Mouse (Mus musculus) T-helper 1 cell (primary cell): ENCODE data around the gene Fam19a1.

ENCODE experiments used
- in situ Hi-C: fragments of 300-600 bp; cut with MboI, MseI; formaldehyde crosslinking; loops from one replicate; pipeline ENCODE4 v1.15.1; 2025; ENCODE audit warnings: high pct_unique_total_duplicates

Gene Fam19a1

DNA sequence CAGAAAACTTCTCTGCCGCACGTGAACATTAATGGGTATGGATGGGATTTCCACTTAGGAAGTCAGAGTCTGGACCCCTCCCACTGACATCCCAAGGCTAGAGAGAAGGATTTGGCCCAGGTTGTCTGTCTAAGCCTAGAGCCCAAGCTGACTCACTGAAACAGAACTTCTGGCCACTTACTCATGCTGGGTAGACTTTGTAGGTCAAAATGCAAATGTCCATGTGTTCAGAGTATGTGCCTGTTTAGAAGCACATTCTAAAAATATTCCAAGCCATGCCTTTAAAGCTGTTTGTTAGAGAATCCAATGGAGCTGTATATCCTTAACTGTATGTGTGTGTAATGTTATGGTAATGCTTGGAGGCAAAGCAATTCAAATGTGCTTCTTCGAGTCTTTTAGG is 145.7 kb downstream of the Fam19a1 start:
- in situ Hi-C loops, result no loop called here

DNA sequence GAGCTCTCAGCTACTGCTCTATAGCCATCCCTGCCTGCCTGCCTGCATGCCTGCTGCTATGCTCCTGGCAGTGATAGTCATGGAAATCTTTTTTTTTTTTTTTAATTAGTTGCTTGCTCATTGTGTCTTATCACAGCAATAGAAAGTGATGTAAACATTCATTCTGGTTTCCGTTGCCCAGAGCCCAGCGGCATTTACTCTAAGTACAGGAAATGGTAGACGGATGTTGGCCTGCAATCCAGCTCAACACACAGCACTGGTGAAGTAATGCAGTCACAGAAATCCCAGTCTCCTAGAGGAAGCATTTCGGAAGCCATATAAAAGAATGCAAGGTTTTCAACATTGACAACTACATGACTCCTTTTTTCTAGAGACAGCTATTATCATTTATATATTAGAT is 153.5 kb downstream of the Fam19a1 start:
- in situ Hi-C loops, result no loop called here

DNA sequence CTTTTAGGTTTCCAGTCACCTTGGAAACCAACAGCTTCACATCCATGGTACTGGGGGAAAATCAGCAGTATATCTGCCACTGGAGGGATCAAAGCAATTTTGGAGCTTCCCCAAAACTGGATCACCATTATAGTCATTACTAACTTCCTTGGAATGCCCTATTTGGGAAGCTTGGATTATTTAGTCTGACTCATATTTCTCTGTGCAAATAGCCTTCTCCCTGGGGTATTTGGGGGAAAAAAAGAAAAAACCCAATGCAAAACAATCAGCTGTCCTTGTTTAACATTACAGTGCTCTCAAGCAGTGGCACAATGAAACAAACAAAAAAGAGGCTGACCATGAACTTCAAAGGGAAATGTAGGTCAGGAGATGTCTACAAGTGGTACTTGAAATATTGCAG is 155.8 kb downstream of the Fam19a1 start:
- in situ Hi-C loops, result no loop called here

DNA sequence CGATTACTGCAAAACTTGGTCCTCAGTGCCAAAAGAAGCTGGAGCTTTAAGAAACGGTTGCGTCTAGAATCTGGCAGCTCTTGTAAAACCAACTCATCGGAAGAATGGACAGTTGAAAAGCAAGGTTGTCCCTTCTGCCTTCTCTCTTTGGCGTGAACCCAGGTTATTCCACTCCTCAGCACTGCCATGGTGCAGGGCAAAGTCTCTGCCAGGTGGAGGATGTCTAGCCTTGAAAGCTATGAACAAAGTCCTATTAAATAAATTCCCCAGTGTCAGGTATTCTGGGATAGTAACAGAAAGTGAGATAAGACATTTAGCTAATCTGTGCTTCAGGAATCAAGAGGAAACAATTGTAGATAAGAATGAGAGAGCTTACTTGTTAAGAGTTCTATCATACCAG is 157.5 kb downstream of the Fam19a1 start:
- in situ Hi-C loops, result no loop called here

DNA sequence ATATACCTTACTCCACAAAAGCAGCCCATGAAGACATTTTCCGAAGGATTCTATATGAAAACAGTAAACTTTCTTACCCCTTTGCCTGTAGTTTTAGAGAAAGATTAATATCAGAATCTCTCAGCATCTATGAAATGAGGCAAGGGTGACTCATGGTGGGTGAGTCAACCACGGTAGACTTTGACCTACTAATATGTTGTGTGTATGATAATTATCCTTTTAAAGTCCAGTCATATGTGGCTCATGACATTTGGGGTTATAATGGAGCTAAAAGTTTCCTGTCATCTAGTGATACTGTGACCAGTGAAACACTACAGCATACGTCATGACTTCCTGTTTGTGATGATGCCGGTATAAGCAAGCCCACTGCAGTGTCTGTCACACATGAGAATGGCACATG is 170.8 kb downstream of the Fam19a1 start:
- in situ Hi-C loops, result no loop called here

DNA sequence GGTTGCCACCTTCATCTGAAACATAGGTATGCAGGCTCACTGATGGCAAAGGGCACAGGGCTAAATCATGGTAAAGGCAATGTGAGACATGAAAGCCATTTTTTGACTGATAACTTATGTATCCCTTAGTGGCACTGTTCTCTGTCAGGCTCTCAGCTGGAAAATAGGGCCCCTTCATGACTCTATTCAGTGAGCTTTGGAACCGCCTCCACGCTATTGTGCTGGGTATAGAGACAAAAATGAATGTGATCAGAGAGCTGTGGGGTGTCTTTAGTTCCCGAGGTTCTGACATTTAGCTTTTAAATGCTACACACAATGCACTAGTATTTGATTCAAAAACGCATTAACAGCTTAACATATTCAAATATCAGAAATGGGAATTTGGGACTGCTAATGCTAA is 171.6 kb downstream of the Fam19a1 start:
- in situ Hi-C loops, result no loop called here

DNA sequence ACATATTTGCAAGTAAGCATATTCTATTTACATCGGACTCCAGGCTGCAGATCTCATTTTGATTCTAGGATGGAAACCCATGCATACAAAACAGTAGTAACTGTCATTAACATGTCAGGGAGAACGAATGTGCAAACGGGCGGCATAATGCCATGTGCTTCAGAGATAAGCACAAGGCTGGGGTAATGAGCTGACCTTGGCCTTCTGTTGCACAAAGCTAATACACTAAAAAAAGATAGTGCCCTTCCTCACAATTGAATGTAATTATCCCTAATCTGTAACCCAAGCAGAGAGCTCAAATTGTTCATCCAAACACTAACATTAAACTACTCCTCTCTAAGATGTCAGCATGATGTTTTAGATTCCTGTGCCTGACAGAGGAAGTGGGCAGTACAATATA is 173.3 kb downstream of the Fam19a1 start:
- in situ Hi-C loops, result no loop called here

DNA sequence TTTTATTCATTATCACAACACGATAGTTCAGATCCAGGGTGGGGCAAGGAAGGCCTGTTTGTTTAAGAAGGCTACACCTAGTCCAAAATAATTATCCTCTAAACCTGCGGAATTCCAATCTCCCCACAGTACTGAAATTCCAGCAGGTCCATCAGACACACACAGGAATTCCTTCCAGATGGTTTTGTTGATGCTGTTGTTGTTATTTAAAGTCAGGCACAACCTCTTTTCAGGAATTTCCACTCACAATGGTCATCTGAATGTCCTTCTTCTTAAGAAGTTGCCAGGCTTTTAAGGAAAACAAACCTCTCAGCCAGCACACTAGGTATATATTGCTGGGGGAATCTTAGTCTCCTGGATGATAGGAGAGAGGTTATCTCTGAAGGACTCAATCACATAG is 174.4 kb downstream of the Fam19a1 start:
- in situ Hi-C loops, result no loop called here

DNA sequence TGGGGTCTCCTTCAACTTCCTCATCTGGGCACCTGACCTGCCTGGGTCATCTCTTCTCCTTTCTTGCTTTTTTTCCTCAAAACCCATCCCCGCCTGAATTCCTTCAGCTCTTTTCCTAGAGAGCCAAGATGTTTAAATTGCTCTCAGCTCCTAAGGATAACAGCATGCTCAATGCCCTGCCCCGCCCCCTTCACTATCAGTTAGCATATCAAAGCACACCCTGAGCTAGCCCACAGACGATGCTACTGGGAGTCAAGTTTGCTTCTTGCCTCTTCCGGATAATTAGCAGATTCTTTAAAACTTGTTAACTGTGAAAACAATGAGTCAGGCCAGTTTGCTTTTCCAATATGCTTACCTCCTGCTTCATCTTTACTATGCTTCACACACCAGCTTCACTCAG is 176.7 kb downstream of the Fam19a1 start:
- in situ Hi-C loops, result no loop called here

DNA sequence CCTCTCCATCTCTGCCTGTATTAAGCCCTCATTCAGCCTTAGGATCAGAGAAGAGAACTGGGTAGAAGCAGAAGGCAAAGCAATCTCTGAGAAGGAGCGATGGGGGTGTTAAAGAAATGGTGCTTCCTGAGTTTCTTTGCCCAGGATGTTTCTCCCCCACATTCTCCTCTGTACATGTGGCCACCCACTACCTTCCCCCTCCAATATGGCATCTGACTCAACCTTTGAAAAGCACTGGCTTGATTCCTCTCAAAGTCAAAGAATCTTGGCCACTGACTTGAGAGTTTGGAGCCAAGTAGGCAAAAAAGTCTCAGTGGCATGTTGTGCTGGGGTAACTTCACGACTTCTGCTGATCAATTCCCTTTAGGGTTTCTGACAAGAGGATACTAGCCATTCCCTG is 234.5 kb downstream of the Fam19a1 start:
- in situ Hi-C loops, result no loop called here

DNA sequence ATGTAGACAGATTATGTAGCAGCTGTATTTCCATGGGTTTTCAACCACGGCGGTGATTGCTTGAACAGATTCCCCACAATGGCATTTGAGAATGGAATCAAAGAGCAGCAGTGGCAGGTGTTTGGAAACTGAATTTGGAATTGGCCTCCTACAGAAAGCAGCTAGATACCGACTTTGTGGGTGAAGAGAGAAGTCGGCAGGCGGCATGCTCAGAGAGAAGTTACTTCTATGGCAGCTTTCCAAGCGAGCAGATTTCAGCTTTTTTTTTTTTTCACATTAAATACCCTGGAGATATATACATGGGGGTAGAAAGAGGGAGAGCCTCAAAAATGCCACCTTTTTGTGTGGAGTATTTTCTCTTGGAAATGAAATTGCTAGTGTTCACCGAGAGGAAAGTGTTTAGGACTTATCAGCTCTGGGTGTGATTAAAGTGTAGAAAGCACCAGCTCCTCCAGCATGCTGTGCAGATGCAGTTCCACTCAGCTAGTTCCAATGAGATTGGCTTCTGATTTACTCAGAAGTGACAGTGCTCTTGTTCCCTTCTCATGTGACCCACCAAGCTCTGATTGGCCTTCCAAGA is 236.6 kb downstream of the Fam19a1 start:
- in situ Hi-C loops, result no loop called here

DNA sequence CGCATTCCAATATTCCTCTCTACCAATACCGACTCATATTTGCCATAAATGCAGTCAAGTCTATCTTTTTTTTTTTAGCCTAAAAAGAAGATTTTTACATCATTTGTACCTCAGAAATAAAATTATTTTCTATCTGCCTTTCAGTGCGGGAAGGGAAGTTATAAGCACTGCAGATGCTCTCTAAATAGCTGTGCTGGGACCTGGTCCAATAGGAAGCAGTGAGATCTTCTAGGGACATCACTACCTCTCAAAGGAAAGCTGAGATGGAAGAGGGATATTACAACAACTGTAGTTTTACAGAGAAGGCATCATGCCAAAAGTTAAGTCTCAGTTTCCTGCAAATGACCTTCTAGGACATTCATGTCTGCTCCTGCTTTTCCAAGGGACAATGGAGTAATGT is 256.6 kb downstream of the Fam19a1 start:
- in situ Hi-C loops, result no loop called here

DNA sequence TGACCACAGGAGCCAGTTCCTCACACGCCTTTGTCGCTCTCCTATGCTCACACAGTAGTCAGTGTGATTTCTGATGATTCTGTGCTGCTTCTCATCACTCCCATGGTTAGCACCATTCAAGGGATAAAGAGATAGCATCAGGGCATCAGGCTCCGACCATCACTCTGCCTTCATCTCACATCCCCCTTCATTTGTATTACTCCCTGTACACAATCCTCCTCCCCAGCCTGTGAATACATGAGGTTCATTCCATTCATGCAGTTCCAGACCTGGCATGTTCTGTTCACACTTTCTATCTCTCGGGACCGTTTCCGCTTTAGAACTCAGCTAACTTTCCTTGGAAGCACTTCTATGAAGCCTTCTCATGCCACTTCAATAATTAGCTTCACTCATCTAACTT is 259.9 kb downstream of the Fam19a1 start:
- in situ Hi-C loops, result no loop called here

DNA sequence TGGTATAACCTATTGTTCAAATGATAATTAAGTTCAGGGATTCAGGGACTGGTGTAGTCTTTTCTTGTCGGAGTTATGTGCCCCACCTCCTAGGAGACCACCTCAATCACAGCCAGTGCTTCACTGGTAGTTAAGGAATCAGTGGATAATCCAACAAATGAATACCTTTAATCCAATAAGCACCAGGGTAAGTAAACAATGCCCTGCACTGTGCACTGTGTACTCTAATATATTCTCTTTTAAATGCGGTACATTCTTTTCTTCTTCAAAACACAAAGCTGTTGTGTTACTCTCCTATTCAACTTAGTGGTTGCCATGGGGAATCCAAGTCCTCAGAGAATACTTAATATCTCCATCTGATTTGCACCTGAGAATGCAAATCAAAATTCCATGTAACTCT is 260.3 kb downstream of the Fam19a1 start:
- in situ Hi-C loops, result no loop called here

DNA sequence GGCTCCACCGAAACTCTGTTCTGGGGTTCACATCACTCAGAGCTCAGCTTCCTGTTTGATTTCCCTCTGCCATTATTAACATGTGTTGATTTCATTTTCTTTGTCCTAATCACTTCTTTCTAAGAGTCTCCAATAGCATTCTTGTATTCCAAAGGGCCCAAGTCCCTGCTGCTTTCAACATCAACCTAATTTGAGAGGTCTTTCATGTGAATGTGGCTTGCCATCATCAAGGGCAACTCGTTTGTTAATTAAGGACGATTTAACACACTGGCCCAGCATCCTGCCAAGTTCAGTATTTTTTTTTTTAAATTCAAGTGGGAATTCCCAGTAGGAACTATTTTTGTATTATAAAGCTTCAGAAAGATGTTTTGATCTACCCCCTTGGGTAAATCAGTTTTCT is 263.8 kb downstream of the Fam19a1 start:
- in situ Hi-C loops, result no loop called here

DNA sequence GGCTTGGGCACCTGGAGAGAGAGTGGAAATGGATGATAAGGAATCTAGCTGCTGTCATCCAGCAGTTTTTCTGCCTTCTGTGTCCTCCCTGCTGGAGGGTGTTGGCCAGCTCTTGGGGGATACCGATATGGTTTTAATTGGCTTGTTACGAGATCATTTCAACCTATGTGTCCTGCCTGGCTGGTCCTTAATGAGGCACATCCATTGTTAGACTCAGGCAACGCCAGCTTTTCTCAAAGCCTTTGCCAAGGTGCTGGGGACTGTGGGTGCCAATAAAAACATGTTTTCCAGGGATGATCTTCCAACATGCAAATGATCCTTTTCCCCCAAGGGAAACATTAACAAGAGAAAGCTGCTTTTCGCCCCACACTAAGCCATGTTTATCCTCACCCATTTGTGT is 266.3 kb downstream of the Fam19a1 start:
- in situ Hi-C loops, result no loop called here

DNA sequence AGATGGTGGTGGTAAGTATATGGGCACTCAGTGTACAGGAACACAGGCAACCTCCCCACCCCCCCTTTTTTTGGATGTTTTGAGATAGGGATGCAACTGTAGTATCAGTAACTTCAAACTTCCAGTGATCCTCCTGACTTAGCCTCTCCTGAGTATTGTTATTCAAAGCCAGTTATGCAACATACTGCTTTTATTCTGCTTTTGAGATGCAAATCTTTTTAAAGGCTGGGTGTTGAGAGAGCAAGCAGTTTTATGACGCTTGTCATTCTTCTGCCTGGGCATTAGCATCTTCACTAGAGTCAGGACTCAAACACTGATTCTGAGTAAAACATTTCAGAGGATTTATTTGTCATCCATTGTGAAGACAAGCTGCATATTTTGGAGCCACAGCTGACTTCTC is 271.5 kb downstream of the Fam19a1 start:
- in situ Hi-C loops, result loop anchor here (5.0 kb wide), 1 partner anchor 62 kb away; no protein-coding TSS in a partner anchor

DNA sequence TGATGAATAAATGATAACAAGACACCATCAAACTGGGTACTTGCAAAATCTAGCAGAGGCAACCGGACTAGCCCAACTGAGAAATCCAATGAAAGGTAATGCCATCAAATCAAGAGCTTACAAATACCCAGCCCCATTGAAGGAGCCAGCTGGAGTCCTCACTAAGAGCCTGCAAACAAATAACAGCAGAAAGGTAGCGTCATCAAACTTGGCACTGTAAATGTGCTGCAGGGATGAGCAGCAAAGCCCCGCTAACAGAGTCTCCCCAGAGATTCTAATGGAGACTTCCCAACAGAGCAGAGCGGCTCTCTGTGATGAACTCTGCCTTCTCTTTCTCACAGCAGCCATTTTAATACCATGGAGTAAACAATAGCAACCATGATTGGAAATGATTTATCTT is 305.9 kb downstream of the Fam19a1 start:
- in situ Hi-C loops, result no loop called here

DNA sequence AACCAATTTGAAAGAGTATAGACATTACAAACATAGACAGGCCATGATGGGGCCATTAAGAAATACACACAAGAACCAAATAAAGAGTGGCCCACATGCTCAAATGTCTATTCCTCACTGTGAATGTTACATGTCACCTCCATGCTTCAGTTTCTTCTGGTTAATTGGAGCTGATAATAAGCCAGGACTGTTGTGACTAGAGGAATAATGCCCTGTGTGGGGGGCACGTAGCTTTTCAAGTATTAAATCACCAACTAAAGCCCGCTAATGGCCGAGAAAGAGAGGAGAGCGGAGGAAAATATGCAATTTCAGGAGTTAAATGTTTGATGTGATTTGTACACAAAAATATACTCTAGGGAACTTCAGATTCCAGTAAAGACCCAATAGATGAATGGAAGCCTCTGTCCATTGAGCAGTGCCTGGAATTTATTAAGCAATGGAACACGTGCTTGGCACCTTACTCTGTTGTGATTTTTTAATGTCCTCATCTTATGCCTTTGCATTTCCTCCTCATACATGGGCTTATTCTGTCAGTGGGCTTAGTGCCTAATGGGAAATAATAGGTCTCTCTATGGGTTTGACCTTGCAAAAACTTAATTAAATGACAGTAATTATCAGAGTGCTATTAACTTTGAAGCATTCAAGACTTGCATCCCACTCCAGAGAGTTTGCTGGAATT is 306.9 kb downstream of the Fam19a1 start:
- in situ Hi-C loops, result no loop called here

DNA sequence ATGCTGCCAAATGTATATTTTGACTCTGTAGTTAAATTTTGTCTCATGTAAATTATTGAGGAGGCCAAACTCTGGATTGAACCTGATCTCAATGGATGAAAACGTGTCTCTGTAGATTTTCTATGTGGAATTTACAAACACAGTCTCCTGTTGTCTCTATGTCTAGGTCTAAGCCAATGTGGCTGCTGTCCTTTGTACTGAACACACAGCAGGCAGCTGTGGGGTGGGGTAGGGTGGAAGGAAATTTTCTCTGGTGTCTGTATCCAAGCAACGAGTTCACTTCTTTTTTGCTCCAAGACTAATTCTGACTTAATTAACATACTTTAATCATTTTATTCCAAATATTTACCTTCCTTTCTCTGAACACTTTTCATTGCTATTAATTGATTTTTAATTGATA is 307.6 kb downstream of the Fam19a1 start:
- in situ Hi-C loops, result no loop called here

DNA sequence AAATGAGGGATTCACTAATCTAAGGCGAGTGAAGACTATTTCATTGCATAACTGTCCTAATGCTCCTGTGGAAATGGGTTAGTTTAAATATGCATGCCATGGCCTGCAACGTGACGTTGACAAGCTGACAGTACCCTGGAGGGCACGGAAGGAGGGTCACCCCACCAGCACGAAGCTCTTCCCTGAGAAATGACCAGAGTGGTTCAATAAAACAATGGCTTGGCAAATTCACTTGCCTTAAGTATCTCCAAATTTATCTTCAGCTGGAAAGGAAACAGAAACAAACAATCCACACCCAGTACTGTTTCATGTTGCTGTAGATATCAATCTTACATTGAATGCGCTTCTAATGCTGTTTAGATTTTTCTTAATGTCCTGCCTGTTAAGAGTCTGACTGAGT is 316.4 kb downstream of the Fam19a1 start:
- in situ Hi-C loops, result no loop called here

DNA sequence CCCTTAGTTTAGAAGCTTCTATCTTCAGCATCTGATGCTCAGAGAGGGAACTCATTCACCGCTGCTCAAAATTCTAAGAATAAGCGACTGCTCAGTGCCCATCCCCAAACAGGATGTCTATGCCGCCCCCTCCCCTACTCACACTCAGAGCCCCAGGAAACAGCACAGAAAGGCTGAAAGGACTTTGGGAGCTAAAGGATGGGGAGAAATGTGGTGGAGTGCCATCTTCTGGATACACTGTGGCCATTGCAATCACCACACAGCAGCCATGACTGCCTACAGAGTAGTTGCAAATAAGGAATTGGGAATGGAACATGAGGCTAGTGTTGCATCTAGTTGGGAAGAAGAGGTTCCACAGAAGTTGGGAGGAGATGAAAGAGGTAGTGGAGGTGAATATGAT is 319.4 kb downstream of the Fam19a1 start:
- in situ Hi-C loops, result no loop called here

DNA sequence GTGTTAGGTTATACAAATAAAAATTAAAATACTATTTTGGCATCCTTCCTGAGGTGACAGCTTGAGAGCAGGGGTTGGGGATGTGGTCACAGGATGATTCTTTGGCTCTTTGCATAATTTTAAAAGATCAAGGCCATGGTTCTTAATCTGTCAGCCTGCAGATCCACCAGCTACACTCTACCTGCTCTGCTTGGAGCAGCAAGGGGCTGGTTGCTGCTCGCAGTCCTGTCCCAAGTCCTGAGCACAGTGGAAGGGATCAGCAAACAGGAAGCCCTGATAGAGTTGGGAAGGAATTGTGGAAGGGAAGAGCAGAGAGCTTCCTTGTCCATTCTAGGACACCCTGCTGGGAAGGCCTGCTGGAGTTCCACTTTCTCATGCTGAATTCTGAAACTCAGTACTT is 320.9 kb downstream of the Fam19a1 start:
- in situ Hi-C loops, result no loop called here

DNA sequence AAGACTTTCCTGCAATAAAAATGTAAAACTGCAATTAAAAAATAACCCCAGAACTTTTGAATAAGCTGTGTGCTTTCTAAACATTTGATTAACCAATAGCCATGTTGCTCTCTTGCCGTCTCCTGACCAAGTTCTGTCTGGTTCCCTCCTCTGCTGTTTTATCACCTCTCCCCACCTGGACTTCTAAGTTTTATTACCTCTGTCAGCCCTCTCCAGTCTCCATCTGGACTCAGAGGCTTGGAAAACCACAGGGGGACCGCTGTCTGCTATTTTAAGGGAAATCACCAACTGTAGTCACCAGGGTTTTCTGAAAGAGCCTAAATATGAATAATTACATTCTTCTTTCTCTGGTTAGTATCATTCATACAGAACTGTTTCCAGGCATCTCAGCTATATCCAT is 322.6 kb downstream of the Fam19a1 start:
- in situ Hi-C loops, result no loop called here
